Mouse (Mus musculus) B cell, adult 2 months (primary cell): ENCODE measurements around the gene Etnppl.

Source experiments
- DNase-seq, 2 experiments: peaks; one replicate each; pipeline ENCODE4 v3.0.0; 2022

Gene Etnppl

DNA sequence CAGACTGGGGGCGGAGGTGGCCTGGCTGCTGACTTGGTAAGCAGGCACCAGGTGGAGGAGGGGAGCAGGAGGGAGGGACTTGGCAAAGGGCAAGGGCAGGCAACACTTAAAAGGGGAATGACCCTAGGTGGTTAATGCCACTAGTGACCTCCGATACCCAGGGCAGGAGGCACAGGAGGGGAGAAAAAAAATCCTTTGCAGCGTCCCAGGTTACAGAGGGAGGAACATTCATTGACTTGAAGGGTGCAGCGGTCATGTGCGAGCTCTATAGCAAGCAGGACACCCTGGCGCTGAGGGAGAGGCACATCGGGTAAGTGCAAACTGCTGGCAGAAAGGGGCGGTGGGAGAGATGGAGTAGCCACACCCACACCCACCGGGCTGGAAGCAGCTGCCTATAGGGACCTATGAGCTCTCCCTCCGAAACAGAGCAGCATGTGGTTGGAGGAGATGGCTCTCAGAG, at the start of gene Etnppl:
TSS of gene Etnppl (plus strand) at position 10 of the 460 bp plus-strand sequence.
- DNase-seq = no peak

DNA sequence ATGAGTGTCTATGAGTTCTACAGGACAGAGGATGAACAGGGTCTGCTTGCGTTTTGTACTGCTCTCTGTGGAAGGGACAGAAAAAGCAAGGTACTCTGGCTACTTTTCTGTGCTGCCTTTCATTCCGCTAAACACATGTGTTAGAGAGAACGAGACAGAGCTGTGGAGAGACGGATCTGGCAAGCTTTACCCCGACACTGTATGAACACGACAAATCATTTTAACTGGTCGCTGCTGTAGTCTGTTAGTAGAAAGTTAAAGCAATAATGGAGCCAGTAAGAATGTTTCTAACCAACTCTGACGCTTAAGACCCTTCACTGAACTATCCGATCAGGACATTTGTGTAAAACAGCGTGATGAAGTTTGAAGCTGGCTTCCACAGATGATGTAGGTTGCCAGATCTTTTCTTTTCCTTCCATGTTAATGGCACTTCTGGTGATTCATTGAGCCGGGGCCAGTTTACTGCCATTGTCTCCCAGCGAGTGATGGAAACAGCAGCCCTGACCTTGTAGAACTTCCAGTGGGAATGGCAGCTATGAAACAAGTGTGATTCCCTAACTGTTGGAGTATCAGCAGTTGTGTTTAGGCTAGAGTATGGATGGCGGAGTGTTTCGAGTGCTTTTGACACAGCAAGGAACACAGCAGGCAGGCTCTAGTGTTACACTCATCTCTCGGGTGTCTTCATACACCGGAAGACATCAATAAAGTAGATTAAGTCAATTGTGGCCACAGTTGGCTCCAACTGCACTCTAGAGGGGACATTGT, 48.7 kb upstream of the Etnppl start:
- no peak for DNase-seq

DNA sequence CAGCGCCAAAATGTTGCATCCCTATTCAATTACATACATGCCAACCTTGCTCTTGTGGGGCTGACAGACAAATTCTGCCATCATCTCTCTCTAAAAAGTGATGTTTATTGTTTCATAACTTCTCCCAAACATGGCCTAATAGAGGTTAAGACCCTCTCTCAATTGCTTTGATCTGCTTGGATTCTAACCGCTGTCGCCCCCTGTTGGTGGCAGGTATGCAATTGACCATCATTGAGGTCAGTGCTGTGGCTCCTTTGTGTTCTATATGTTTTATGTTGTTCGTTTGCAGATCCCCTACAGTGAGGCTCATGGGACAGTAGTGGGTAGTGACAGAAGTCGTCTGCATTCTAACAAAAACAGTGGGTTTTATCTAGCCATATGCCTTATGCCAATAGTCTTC, 44.0 kb upstream of the Etnppl start:
- DNase-seq = no peak

GRCm38 (mm10) chr3:130574652-130575051, 42.6 kb upstream of the Etnppl start:
- no peak for DNase-seq

DNA sequence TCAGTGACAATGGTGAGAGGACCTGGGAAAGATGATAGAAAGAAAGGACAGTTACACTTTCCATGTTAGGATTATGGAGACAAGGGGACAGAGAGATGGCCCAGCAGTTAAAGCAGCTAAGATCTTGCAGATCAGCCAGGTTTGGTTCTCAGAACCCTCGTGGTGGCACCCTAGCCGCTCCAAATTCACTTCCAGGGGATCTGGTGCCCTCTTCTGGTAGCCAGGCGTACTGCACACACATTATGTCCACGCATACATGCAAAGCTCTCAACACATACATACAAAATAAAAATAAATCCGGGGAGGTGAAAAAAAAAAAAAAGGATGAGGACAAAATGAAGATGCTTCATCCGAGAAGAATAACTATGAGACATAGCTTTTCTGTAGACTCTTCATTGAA, 40.6 kb upstream of the Etnppl start:
- DNase-seq = peak; percentile 23 to 27

DNA sequence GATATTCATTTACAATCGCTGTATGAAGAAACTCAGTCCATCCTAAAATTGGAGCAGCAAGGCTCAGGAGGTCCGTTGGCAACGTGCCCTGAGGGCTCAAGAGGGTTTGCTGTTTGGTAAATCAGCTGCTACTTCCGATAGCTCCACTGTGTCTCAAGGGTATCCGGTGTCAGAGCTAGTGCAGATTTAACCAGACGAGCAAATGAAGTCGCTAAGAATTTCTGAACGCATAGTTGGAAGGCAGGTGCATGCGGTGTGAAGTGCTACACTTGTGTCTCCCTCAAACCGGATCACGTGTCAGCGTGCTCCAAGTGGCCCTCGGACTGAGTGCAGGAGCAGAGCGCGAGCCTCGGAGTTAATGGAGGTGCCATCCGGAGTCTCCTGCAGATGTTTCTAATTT, 37.7 kb upstream of the Etnppl start:
- no peak for DNase-seq

DNA sequence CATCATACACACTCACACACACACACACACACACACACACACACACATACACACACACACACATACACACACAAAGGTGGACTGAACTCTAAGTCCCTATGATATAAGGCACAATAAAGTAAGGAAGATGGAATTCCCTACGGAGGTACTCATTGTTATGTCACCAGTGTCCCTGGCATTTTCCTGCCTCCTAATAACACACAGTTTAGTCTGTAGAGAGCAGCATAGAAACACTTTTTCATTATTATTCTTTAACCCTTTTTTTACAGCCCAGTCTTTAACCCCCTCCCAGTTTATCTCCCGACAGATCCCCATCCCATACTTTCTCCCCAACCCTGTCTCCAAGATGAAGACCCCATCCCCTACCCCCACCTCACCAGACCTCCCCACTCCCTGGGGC, 35.7 kb upstream of the Etnppl start:
- DNase-seq = no peak

DNA sequence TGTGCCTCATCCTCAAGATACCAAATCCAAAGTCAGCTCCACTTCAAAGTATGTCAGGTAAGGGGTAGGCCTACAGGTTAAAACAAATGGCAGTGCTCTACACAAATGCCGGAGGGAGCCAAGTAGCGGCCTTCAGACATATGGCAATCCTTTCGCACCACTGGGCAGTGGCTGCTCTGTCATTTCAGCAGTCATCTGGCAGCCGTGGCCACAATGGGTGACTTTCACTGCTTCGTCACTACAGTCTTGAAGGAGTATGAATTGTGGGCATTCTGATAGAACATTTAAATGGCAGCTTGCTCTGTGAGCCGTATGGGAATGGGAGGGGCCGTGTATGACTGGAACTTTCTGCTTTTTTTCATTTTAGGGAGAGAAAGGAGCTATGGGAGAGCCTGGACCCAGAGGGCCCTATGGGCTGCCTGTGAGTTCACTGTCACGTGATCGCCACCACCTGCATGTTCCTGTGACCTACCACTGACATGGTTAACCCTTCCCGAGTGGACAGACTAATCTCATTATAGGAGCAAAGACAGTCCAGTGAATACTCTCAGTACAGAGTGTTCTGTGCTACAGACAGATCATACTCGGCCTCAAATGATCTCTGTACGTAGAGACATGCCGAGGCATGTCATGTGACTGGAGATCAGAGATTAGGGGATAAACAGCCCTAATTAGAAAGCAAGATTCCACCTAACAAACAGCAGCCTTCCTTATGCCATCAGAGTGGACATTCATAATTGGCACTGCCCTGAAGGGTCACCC, 34.2 kb upstream of the Etnppl start:
- no peak for DNase-seq

- DNase-seq = no peak
These were observed 33.2 kb upstream of the Etnppl start for GRCm38 (mm10) chr3:130584007-130584406.

DNA sequence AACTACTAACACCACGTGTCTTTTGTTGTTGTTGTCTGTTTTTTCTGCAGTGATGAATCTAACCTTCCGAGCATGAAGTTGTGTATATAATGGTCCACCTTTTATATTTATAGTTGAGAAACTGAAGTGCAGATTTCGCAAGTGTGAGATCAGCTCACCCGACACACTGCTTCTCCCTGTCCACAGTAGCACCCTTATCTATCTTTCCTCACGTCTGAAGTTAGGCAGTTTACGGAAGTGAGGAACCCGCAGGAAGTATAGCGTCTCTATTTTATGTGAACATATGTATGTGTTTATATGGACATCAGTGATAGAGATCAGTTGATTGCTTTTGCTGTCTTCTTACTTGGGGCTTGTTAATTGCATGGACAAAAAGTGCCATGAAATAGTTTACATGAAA, 22.2 kb upstream of the Etnppl start:
- no peak for DNase-seq

DNA sequence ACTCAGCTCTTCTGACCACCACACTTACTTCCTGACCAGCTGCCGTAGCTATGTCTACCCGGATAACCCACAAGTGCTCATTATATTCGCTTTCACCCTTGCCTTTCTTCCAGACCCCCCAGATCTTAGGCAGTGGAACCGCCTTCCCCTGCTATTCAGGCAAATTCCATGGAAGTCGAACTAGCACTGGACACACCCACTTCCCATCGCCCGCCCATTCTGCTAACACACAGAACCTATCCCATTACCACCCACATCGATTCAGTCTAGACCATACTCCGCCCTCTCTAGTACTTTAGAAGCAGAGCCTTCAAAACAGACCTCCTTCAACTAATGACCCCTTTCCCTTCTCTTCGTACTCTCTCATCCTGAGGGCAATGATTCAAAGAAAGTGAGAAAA, 15.8 kb upstream of the Etnppl start:
- no peak for DNase-seq

GRCm38 (mm10) chr3:130607924-130608323, 9.3 kb upstream of the Etnppl start:
- DNase-seq = no peak

DNA sequence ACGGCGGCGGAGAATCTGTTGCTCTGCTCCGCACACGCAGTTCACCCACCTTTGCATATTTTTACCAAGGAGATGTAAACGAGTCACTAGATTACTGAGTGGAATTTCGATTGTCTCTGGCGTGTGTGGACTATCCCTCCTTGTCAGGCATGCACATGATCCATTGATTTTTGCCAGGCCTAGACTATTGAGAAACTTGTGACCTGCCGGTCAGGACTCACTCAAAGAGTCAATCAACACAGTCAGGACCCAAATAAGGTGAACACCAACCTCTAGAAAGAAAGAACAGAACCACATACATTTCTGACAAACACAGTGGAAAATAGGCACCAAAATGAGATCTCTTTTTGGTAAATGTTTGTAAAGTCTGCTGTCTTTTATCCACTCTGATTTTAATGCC, 2.8 kb upstream of the Etnppl start:
- no peak for DNase-seq

GRCm38 (mm10) chr3:130615625-130616024, 1.6 kb upstream of the Etnppl start:
- DNase-seq = no peak

- no peak for DNase-seq
These were observed 3.4 kb downstream of the Etnppl start for GRCm38 (mm10) chr3:130620517-130621146.

DNA sequence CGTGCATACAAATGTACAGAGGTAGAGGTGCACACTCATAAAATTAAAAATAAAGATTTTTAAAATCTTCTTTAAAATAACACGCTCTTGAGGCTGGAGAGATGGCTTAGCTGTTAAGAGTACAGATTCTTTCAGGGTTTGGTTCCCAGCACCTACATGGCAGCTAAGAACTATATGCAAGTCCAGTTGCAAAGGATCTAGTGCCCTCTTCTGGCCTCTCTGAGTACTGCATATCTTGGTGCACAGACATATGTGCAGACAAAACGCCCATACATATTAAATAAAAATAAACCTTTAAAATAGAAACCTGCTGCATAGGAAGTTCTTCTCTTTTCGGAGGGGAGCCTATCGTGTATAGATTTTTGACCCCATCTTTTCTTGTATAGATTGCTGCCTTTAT, 11.1 kb downstream of the Etnppl start:
- DNase-seq = peak in 1 of 2 experiments; percentile 3

- no peak for DNase-seq
These were observed 16.6 kb downstream of the Etnppl start for GRCm38 (mm10) chr3:130633859-130634258.

DNA sequence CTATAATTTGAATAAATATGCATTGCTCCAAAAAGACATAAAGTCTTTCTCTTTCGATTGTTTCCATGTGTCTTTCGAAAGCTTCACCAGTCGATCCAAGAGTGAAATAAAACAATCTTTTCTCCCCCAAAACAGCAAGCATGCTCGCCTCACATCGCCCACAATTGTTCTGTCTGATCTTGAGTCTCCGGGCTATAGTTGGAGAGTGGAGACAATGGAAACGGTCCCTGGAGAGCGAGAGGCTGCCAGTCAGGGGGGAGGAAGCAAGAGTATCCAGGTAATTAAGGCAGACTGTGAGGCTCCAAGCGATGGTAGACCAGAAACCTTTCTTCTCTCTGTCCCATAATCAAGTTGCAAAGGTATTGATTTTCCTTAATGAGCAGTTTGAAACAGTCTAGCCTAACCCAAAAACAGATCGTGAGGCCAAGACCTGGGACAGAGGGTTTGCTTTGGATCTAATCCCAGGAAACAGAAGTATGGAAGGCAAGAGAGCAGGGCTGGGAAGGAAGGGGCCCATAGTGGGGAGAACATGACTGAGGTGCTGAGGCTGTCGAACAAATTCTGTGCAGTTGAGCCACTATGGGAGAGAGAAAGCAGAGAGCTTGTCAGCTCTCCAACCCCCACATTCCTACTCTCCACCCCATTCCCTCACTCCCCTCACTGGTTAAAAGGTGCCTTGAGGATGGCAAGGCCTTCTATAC, 29.0 kb downstream of the Etnppl start:
- no peak for DNase-seq

GRCm38 (mm10) chr3:130649569-130649968, 32.3 kb downstream of the Etnppl start:
- no peak for DNase-seq

DNA sequence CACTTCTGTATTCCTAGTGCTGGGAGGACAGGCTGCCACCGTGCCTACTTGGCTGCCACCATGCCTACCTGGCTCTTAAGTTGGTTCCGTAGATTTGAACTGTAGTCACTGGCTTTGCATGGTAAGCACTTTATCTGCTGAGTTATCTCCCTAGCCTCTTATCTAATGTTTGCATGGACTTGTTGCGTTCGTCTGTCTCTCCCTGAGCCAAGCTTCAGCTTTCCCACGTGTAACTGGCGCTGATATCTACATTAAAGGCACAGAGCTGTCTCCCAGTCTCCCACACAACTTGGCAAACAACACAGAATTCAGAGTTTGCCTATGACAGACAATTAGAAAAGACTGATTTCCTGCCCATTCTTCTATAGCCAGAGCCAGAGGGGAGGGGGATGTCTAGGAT, 43.4 kb downstream of the Etnppl start:
- no peak for DNase-seq

- DNase-seq = no peak
These were observed 45.2 kb downstream of the Etnppl start for GRCm38 (mm10) chr3:130662496-130662895.

DNA sequence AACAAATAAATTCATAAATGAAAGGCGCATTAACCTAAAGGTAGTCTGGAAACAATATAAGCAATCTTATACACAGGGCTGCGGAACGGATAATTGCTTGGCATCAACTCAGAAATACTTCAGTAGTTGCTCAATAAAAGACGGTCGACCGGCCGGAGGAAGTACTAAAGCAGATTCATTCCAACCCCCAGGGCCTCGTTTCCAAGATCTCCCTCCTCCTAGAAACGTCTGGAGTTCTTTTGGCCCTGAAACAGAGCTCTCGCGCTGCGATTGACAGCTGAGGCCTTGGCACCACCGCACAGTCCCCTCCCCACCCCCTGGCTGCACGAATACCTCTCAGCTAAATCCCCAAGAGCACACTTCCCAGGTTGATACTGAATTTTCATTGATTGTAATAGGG, 54.0 kb downstream of the Etnppl start:
- no peak for DNase-seq
